Mouse (Mus musculus) MEL (cell line): Measurements from ENCODE around the gene Fosl1. TPM values are rescaled to one million over a fixed set of nuclear protein-coding genes. Genes with fewer than 3 reads are reported as not detected.

ENCODE experiments used
- DNase-seq: peaks from one replicate; pipeline ENCODE4 v3.0.0; 2011; ENCODE audit warnings: low read depth, low spot score
- H3K27ac ChIP-seq: 2 replicates; pipeline ENCODE4 v1.5.1; 2012; ENCODE audit warnings: low read depth, mild to moderate bottlenecking, control low read depth, low read length, moderate library complexity; ENCODE audit not compliant: control insufficient read depth
- H3K27me3 ChIP-seq, 2 experiments: fragments of 150-350 bp in 1 of 2; sonication (generic) in 1 of 2; 2 replicates each; pipeline ENCODE4 v1.6.1; 2012; ENCODE audit warnings: low read length in 2 of 2, mild to moderate bottlenecking in 2 of 2, improper control_type of control experiment in 1 of 2, moderate library complexity in 1 of 2; ENCODE audit not compliant: insufficient read depth in 2 of 2, control insufficient read depth in 1 of 2
- H3K36me3 ChIP-seq, 2 experiments: 2 replicates each; pipeline ENCODE4 v1.6.1; 2012 to 2014; ENCODE audit warnings: low read length in 2 of 2, improper control_type of control experiment in 1 of 2, inconsistent platforms in 1 of 2, mild to moderate bottlenecking in 1 of 2; ENCODE audit not compliant: insufficient read depth in 2 of 2, control insufficient read depth in 1 of 2
- H3K4me1 ChIP-seq, 2 experiments: fragments of 150-350 bp in 1 of 2; sonication (generic) in 1 of 2; 2 replicates each; pipeline ENCODE4 v1.6.1; 2012; ENCODE audit warnings: low read length in 2 of 2, improper control_type of control experiment in 1 of 2, mild to moderate bottlenecking in 1 of 2; ENCODE audit not compliant: insufficient read depth in 2 of 2, control insufficient read depth in 1 of 2
- H3K4me3 ChIP-seq, 2 experiments: fragments of 150-350 bp in 1 of 2; sonication (generic) in 1 of 2; 2 replicates each; pipeline ENCODE4 v1.5.1; 2012; ENCODE audit warnings: low read depth in 2 of 2, low read length in 2 of 2, mild to moderate bottlenecking in 2 of 2, moderate library complexity in 2 of 2, control low read depth in 1 of 2, improper control_type of control experiment in 1 of 2; ENCODE audit not compliant: control insufficient read depth in 1 of 2, insufficient read depth in 1 of 2
- H3K79me2 ChIP-seq: 2 replicates; pipeline ENCODE4 v1.6.1; 2012; ENCODE audit warnings: mild to moderate bottlenecking, low read length, moderate library complexity; ENCODE audit not compliant: control insufficient read depth, poor library complexity, insufficient read depth
- H3K9ac ChIP-seq: 2 replicates; pipeline ENCODE4 v1.6.1; 2012; ENCODE audit warnings: low read depth, mild to moderate bottlenecking, control low read depth, low read length, moderate library complexity; ENCODE audit not compliant: control insufficient read depth, poor library complexity, severe bottlenecking
- H3K9me3 ChIP-seq: fragments of 150-350 bp; sonication (generic); replicated peaks from 2 replicates; pipeline ENCODE4 v1.6.1; 2012; ENCODE audit warnings: mild to moderate bottlenecking, low read length, improper control_type of control experiment, moderate library complexity; ENCODE audit not compliant: insufficient read depth
- BHLHE40 ChIP-seq: IDR thresholded peaks from 2 replicates; pipeline ENCODE4 v1.6.1; 2012; ENCODE audit warnings: low read depth, mild to moderate bottlenecking, inconsistent platforms, low read length, improper control_type of control experiment, borderline replicate concordance
- CHD1 ChIP-seq: IDR thresholded peaks from 2 replicates; pipeline ENCODE4 v1.6.1; 2012; ENCODE audit warnings: low read depth, mild to moderate bottlenecking, inconsistent platforms, low read length, improper control_type of control experiment
- CTCF ChIP-seq, 3 experiments: IDR thresholded peaks in 2 of 3; conservative IDR thresholded peaks in 1 of 3; 2 replicates each; pipeline ENCODE4 v1.5.1; 2011 to 2012; ENCODE audit warnings: low read length in 3 of 3, low read depth in 2 of 3, mild to moderate bottlenecking in 2 of 3, improper control_type of control experiment in 1 of 3, inconsistent platforms in 1 of 3, mixed read lengths in 1 of 3, moderate library complexity in 1 of 3; ENCODE audit not compliant: control insufficient read depth in 1 of 3, insufficient read depth in 1 of 3, poor library complexity in 1 of 3, severe bottlenecking in 1 of 3
- ELF1 ChIP-seq: IDR thresholded peaks from 2 replicates; pipeline ENCODE4 v1.6.1; 2014; ENCODE audit warnings: low read depth, mild to moderate bottlenecking, inconsistent platforms, low read length, improper control_type of control experiment, moderate library complexity
- HCFC1 ChIP-seq: IDR thresholded peaks from 2 replicates; pipeline ENCODE4 v1.6.1; 2012; ENCODE audit warnings: low read depth, mild to moderate bottlenecking, inconsistent platforms, low read length, improper control_type of control experiment, moderate library complexity
- JUND ChIP-seq: IDR thresholded peaks from 2 replicates; pipeline ENCODE4 v1.6.1; 2011; ENCODE audit warnings: low read depth, mild to moderate bottlenecking, improper control_type of control experiment, low read length
- MEF2A ChIP-seq: IDR thresholded peaks from 2 replicates; pipeline ENCODE4 v1.6.1; 2014; ENCODE audit warnings: low read depth, mild to moderate bottlenecking, inconsistent platforms, low read length, improper control_type of control experiment; ENCODE audit not compliant: poor library complexity, insufficient replicate concordance, severe bottlenecking; ENCODE audit errors: extremely low read depth
- MYB ChIP-seq: IDR thresholded peaks from 2 replicates; pipeline ENCODE4 v1.6.1; 2011; ENCODE audit warnings: mild to moderate bottlenecking, low read depth, low read length, improper control_type of control experiment
- POLR2AphosphoS2 ChIP-seq: IDR thresholded peaks from 2 replicates; pipeline ENCODE4 v1.6.1; 2011; ENCODE audit warnings: low read length, improper control_type of control experiment
- POLR2AphosphoS5 ChIP-seq: IDR thresholded peaks from 2 replicates; pipeline ENCODE4 v1.6.1; 2012; ENCODE audit warnings: low read depth, borderline replicate concordance, mild to moderate bottlenecking, inconsistent platforms, low read length, moderate library complexity, mixed read lengths
- SIN3A ChIP-seq: IDR thresholded peaks from 2 replicates; pipeline ENCODE4 v1.6.1; 2012; ENCODE audit warnings: low read length, improper control_type of control experiment, inconsistent platforms
- TCF12 ChIP-seq: IDR thresholded peaks from 2 replicates; pipeline ENCODE4 v1.6.1; 2014; ENCODE audit warnings: low read depth, mild to moderate bottlenecking, inconsistent platforms, low read length, improper control_type of control experiment, moderate library complexity
- USF1 ChIP-seq: IDR thresholded peaks from 2 replicates; pipeline ENCODE4 v1.6.1; 2014; ENCODE audit warnings: low read depth, mild to moderate bottlenecking, inconsistent platforms, low read length, improper control_type of control experiment, moderate library complexity
- ZC3H11A ChIP-seq: IDR thresholded peaks from 2 replicates; pipeline ENCODE4 v1.6.1; 2012; ENCODE audit warnings: low read depth, mild to moderate bottlenecking, inconsistent platforms, low read length, improper control_type of control experiment
- ZKSCAN1 ChIP-seq: IDR thresholded peaks from 2 replicates; pipeline ENCODE4 v1.6.1; 2012; ENCODE audit warnings: low read depth, mild to moderate bottlenecking, inconsistent platforms, low read length, improper control_type of control experiment, moderate library complexity
- ZMIZ1 ChIP-seq: IDR thresholded peaks from 2 replicates; pipeline ENCODE4 v1.6.1; 2012; ENCODE audit warnings: low read depth, mild to moderate bottlenecking, inconsistent platforms, low read length, improper control_type of control experiment, moderate library complexity
- ZNF384 ChIP-seq: IDR thresholded peaks from 2 replicates; pipeline ENCODE4 v1.6.1; 2012; ENCODE audit warnings: low read depth, mild to moderate bottlenecking, inconsistent platforms, low read length, improper control_type of control experiment
- polyA plus RNA-seq, 2 experiments: library from polyadenylated mRNA; stranded (reverse) in 1 of 2; unstranded in 1 of 2; fragments of >175 nt in 1 of 2; fragments of >200 nt in 1 of 2; gene quantifications; 2 replicates each; pipeline versions ENCODE4 v1.2.1 to v1.2.4; 2012; ENCODE audit warnings: low replicate concordance in 2 of 2, low read depth in 1 of 2; ENCODE audit not compliant: insufficient read length in 2 of 2, insufficient read depth in 1 of 2, missing spikeins in 1 of 2
- total RNA-seq: library from RNA; depleted of rRNA; stranded (reverse); fragments of 300-350 nt; gene quantifications from 2 replicates; pipeline ENCODE4 v1.2.3, GENCODE M21; 2012

Fosl1 gene
- total and polyA plus RNA-seq, 3 experiments: 2.0 to 3.1 TPM; not detected in 1

- TF ChIP-seq CTCF (IDR thresholded peaks at IDR 0.05 in 2 of 3, conservative IDR thresholded peaks at IDR 0.05 in 1 of 3; ENCODE audit: control insufficient read depth in 1 of 3, insufficient read depth in 1 of 3, low read depth in 2 of 3, low read length in 3 of 3, poor library complexity in 1 of 3, severe bottlenecking in 1 of 3) (no peak), POLR2AphosphoS2 (no peak), BHLHE40 (no peak)
- TF ChIP-seq, all 39 proteins: peak for 0
Measured at GRCm38 (mm10) chr19:5485371-5485770, 38.0 kb downstream of the Fosl1 start (continued).

- Histone ChIP-seq H3K27me3 (no peaks in the 10 kb centered on the region), H3K79me2 (peaks cover 7% of the 10 kb centered on the region), H3K4me1 (peaks cover 0 to 12% of the 10 kb centered on the region in 2 experiments; a peak in 2 of 4 replicates), H3K4me3 (no peak overlapping the region), H3K36me3 (0 out of 4 replicates have a peak, but pooled peaks cover 0 to 2% of the 10 kb centered on the region in 2 experiments), H3K9ac (no peak overlapping the region), H3K9me3 (no peaks in the 10 kb centered on the region)
- TF ChIP-seq MEF2A: no peak
- no peak for TF ChIP-seq MYB
- no peak for TF ChIP-seq HCFC1
- TF ChIP-seq ZMIZ1: no peak
- TF ChIP-seq, all 39 proteins: peak for 0
- DNase-seq: no peak
- no peak overlapping the region for H3K27ac ChIP-seq
Measured at GRCm38 (mm10) chr19:5485821-5486220, 38.5 kb downstream of the Fosl1 start.

DNA sequence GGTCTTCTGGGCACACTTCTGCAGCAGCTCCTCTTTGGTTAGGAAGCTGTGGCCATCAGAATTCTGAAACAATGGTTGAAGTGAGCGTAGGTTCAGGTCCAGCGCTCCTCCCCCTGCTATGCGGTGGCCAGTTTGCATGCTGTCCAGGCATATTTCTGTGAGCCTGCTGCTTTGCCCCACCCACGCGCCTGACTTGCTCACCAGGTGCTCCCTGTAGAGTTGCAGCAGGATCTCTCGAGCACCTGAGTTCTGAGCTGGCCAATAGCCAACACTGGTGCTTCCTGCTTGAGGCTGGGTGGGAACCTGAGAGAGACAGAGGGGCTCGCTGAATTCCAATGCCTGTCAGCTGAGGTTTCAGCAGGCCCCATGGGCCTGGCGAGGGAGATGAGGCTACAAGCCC, 38.9 kb downstream of the Fosl1 start:
- DNase-seq: no peak
- H3K4me3 ChIP-seq: no peak overlapping the region
- H3K27ac ChIP-seq: no peak overlapping the region
- H3K9ac ChIP-seq: no peak overlapping the region
- 0 out of 4 replicates have a peak, but pooled peaks cover 0 to 2% of the 10 kb centered on the region in 2 experiments for H3K36me3 ChIP-seq
- H3K27me3 ChIP-seq: no peaks in the 10 kb centered on the region
- H3K4me1 ChIP-seq: peaks cover 0 to 12% of the 10 kb centered on the region in 2 experiments; a peak in 2 of 4 replicates
- no peaks in the 10 kb centered on the region for H3K9me3 ChIP-seq
- H3K79me2 ChIP-seq: peaks cover 11% of the 10 kb centered on the region
- no peak for TF ChIP-seq JUND
- TF ChIP-seq POLR2AphosphoS5: no peak
- TF ChIP-seq ELF1: no peak
- no peak for TF ChIP-seq SIN3A
- no peak for TF ChIP-seq TCF12
- no peak for TF ChIP-seq ZC3H11A
- TF ChIP-seq ZKSCAN1: no peak
- no peak for TF ChIP-seq POLR2AphosphoS2
- no peak for TF ChIP-seq ZNF384
- TF ChIP-seq ZMIZ1: no peak
- no peak for TF ChIP-seq USF1
- no peak for TF ChIP-seq MEF2A
- TF ChIP-seq CHD1: no peak
- TF ChIP-seq, all 39 proteins: peak for 0
